Mouse (Mus musculus) limb, embryonic 15.5 days (tissue): ENCODE results near the gene Relb. TPM values are rescaled to one million over a fixed set of nuclear protein-coding genes. Genes with fewer than 3 reads are reported as not detected.
"Not testable (repeated sequence)": the region's sequence is repeated elsewhere in the genome, so short reads cannot be mapped to it uniquely, and the experiment has no call there.

ENCODE experiments used
- ATAC-seq: fragments of 200-750 bp; cut with Nextera tagmentation; 2 replicates; pipeline ENCODE4 v1.8.0; 2017; ENCODE audit warnings: low read depth, moderate TSS enrichment; ENCODE audit not compliant: insufficient number of reproducible peaks, low FRiP score, low TSS enrichment
- H3K27ac ChIP-seq: fragments of 300-500 bp; sonication (generic); 2 replicates; pipeline ENCODE4 v1.5.1; 2015; ENCODE audit warnings: moderate library complexity, mild to moderate bottlenecking, inconsistent platforms
- H3K27me3 ChIP-seq: fragments of 300-500 bp; sonication (generic); 2 replicates; pipeline ENCODE4 v1.6.1; 2015; ENCODE audit warnings: inconsistent platforms
- H3K36me3 ChIP-seq: fragments of 300-500 bp; sonication (generic); 2 replicates; pipeline ENCODE4 v1.6.1; 2015; ENCODE audit warnings: inconsistent platforms
- H3K4me1 ChIP-seq: fragments of 300-500 bp; sonication (generic); 2 replicates; pipeline ENCODE4 v1.6.1; 2015; ENCODE audit warnings: inconsistent platforms
- H3K4me2 ChIP-seq: fragments of 300-500 bp; sonication (generic); 2 replicates; pipeline ENCODE4 v1.6.1; 2015; ENCODE audit warnings: mild to moderate bottlenecking, inconsistent platforms
- H3K4me3 ChIP-seq: fragments of 300-500 bp; sonication (generic); 2 replicates; pipeline ENCODE4 v1.5.1; 2015; ENCODE audit warnings: mild to moderate bottlenecking, inconsistent platforms
- H3K9ac ChIP-seq: fragments of 300-500 bp; sonication (generic); 2 replicates; pipeline ENCODE4 v1.6.1; 2015; ENCODE audit warnings: inconsistent platforms
- H3K9me3 ChIP-seq: fragments of 300-500 bp; sonication (generic); 2 replicates; pipeline ENCODE4 v1.6.1; 2016; ENCODE audit warnings: inconsistent platforms
- WGBS: fragments of 180-500 bp; shearing (Covaris S2); methylation state at CpG from one replicate; pipeline ENCODE4 v1.1.7; 2015; 5-methylcytosine and 5-hydroxymethylcytosine counted together
- polyA plus RNA-seq: library from polyadenylated mRNA; unstranded; fragments of >200 nt; fragmentation: Nextera tagmentation; extraction: Ambion mirVana; gene quantifications from 2 replicates; pipeline ENCODE4 v1.2.1, GENCODE M21; 2015

Relb gene
- polyA plus RNA-seq, 1 experiment from 2014 or later, result 11.8 TPM

GRCm38 (mm10) chr7:19604606-19605214, 24.5 kb downstream of the Relb start:
- not testable (repeated sequence) for H3K27me3 ChIP-seq, H3K9ac ChIP-seq, H3K9me3 ChIP-seq, ATAC-seq
- peaks cover 25% of the 10 kb centered on the region for H3K4me1 ChIP-seq
- peak overlapping the region; percentile 100 for H3K4me3 ChIP-seq
- H3K27ac ChIP-seq, result peak overlapping the region; percentile 81; the same call in 1 of the 2 replicates
- H3K4me2 ChIP-seq, result peak overlapping the region; percentile 78
- WGBS, result 61% methylated on average over 10 of the region's 10 CpGs
- H3K36me3 ChIP-seq, result peaks cover 30% of the 10 kb centered on the region

GRCm38 (mm10) chr7:19603849-19604605, 25.2 kb downstream of the Relb start, which contains the start of gene Clasrp:
TSS of gene Clasrp (minus strand) at chr7:19604486.
- peak; percentile 88 for ATAC-seq
- Histone ChIP-seq H3K9me3 (no peaks in the 10 kb centered on the region), H3K4me3 (peak within 1 kb of the TSS; percentile 100), H3K4me2 (peak within 1 kb of the TSS; percentile 78), H3K9ac (peak within 1 kb of the TSS; percentile 99), H3K36me3 (peaks cover 37% of the 10 kb centered on the region), H3K27me3 (no peaks in the 10 kb centered on the region), H3K27ac (peak within 1 kb of the TSS; percentile 81), H3K4me1 (peaks cover 25% of the 10 kb centered on the region)
- under 1% methylated on average over 57 of the region's 57 CpGs for WGBS

- Histone ChIP-seq H3K4me1 (peaks cover 25% of the 10 kb centered on the region), H3K27me3 (no peaks in the 10 kb centered on the region), H3K27ac (no peak overlapping the region), H3K9me3 (no peaks in the 10 kb centered on the region), H3K9ac (peak overlapping the region; percentile 99), H3K4me2 (peak overlapping the region; percentile 78), H3K36me3 (peaks cover 46% of the 10 kb centered on the region), H3K4me3 (peak overlapping the region; percentile 100)
- no peak for ATAC-seq
- 74% methylated on average over 12 of the region's 12 CpGs for WGBS
Observed at GRCm38 (mm10) chr7:19603055-19603454, 26.2 kb downstream of the Relb start.

GRCm38 (mm10) chr7:19600562-19600961, 28.7 kb downstream of the Relb start:
- Histone ChIP-seq H3K4me2 (no peak overlapping the region), H3K27me3 (no peaks in the 10 kb centered on the region), H3K9me3 (no peaks in the 10 kb centered on the region), H3K4me3 (no peak overlapping the region), H3K9ac (no peak overlapping the region), H3K27ac (no peak overlapping the region), H3K36me3 (peaks cover 63% of the 10 kb centered on the region), H3K4me1 (peaks cover 25% of the 10 kb centered on the region)
- no peak for ATAC-seq
- 63% methylated on average over 5 of the region's 5 CpGs for WGBS

- Histone ChIP-seq H3K4me1 (no peaks in the 10 kb centered on the region), H3K4me2 (no peak overlapping the region), H3K27ac (no peak overlapping the region), H3K9ac (no peak overlapping the region), H3K36me3 (peaks cover 91% of the 10 kb centered on the region), H3K9me3 (no peaks in the 10 kb centered on the region), H3K27me3 (no peaks in the 10 kb centered on the region), H3K4me3 (no peak overlapping the region)
- 90% methylated on average over 10 of the region's 10 CpGs for WGBS
- ATAC-seq, result no peak
Observed at GRCm38 (mm10) chr7:19593061-19593730, 36.0 kb downstream of the Relb start.

- Histone ChIP-seq H3K27me3 (no peaks in the 10 kb centered on the region), H3K4me2 (no peak overlapping the region), H3K4me1 (0 out of 2 replicates have a peak, but pooled peaks cover 4% of the 10 kb centered on the region), H3K36me3 (peaks cover 99% of the 10 kb centered on the region), H3K4me3 (no peak overlapping the region), H3K9me3 (no peaks in the 10 kb centered on the region), H3K9ac (no peak overlapping the region), H3K27ac (no peak overlapping the region)
- whole genome bisulfite sequencing, result 64% methylated on average over 3 of the region's 3 CpGs
- ATAC-seq, result no peak; the same call in 1 of the 2 replicates
Observed at GRCm38 (mm10) chr7:19589917-19590316, 39.3 kb downstream of the Relb start.

- Histone ChIP-seq H3K9me3 (no peaks in the 10 kb centered on the region), H3K36me3 (peaks cover 100% of the 10 kb centered on the region), H3K27me3 (no peaks in the 10 kb centered on the region), H3K4me2 (no peak overlapping the region), H3K9ac (no peak overlapping the region), H3K4me3 (no peak overlapping the region), H3K4me1 (0 out of 2 replicates have a peak, but pooled peaks cover 4% of the 10 kb centered on the region), H3K27ac (no peak overlapping the region)
- ATAC-seq, result no peak
- 56% methylated on average over 3 of the region's 3 CpGs for WGBS
Observed at GRCm38 (mm10) chr7:19589207-19589606, 40.0 kb downstream of the Relb start.

- H3K27ac ChIP-seq, result no peak overlapping the region
- H3K4me3 ChIP-seq, result no peak overlapping the region
- peaks cover 96% of the 10 kb centered on the region for H3K36me3 ChIP-seq
- H3K4me2 ChIP-seq, result no peak overlapping the region
- no peak for ATAC-seq
- 79% methylated on average over 46 of the region's 46 CpGs for WGBS
- H3K9me3 ChIP-seq, result no peaks in the 10 kb centered on the region
- H3K27me3 ChIP-seq, result no peaks in the 10 kb centered on the region
- no peak overlapping the region for H3K9ac ChIP-seq
- 0 out of 2 replicates have a peak, but pooled peaks cover 4% of the 10 kb centered on the region for H3K4me1 ChIP-seq
Observed at GRCm38 (mm10) chr7:19586269-19586668, 43.0 kb downstream of the Relb start.

- peaks cover 52% of the 10 kb centered on the region for H3K36me3 ChIP-seq
- H3K4me2 ChIP-seq, result no peak overlapping the region
- peaks cover 32% of the 10 kb centered on the region for H3K27me3 ChIP-seq
- no peak overlapping the region for H3K27ac ChIP-seq
- H3K4me3 ChIP-seq, result no peak overlapping the region
- H3K9ac ChIP-seq, result no peak overlapping the region
- H3K4me1 ChIP-seq, result peaks cover 20% of the 10 kb centered on the region
- 57% methylated on average over 8 of the region's 8 CpGs for WGBS
- ATAC-seq, result no peak
- no peaks in the 10 kb centered on the region for H3K9me3 ChIP-seq
Observed at GRCm38 (mm10) chr7:19580634-19581033, 48.6 kb downstream of the Relb start.

GRCm38 (mm10) chr7:19579751-19580150, 49.5 kb downstream of the Relb start:
- H3K9me3 ChIP-seq, result no peaks in the 10 kb centered on the region
- H3K9ac ChIP-seq, result no peak overlapping the region
- WGBS, result 80% methylated on average over 10 of the region's 10 CpGs
- no peak overlapping the region for H3K4me2 ChIP-seq
- peaks cover 44% of the 10 kb centered on the region for H3K36me3 ChIP-seq
- peaks cover 20% of the 10 kb centered on the region for H3K4me1 ChIP-seq
- ATAC-seq, result no peak
- peaks cover 35% of the 10 kb centered on the region for H3K27me3 ChIP-seq
- no peak overlapping the region for H3K4me3 ChIP-seq
- no peak overlapping the region for H3K27ac ChIP-seq

- no peaks in the 10 kb centered on the region for H3K9me3 ChIP-seq
- no peak overlapping the region for H3K27ac ChIP-seq
- 0 out of 2 replicates have a peak overlapping the region, but pooled peaks have one; percentile 42 for H3K4me3 ChIP-seq
- WGBS, result 55% methylated on average over 4 of the region's 4 CpGs
- H3K27me3 ChIP-seq, result peaks cover 35% of the 10 kb centered on the region
- H3K36me3 ChIP-seq, result peaks cover 30% of the 10 kb centered on the region
- ATAC-seq, result no peak
- H3K9ac ChIP-seq, result no peak overlapping the region
- peaks cover 26% of the 10 kb centered on the region for H3K4me1 ChIP-seq
- no peak overlapping the region; the same call in 1 of the 2 replicates for H3K4me2 ChIP-seq
Observed at GRCm38 (mm10) chr7:19578436-19578835, 50.8 kb downstream of the Relb start.
